Mouse (Mus musculus) neural tube, embryonic 15.5 days (tissue): ENCODE data around the gene Asxl1. TPM values are rescaled to one million over a fixed set of nuclear protein-coding genes. Genes with fewer than 3 reads are reported as not detected.
A peak's percentile ranks its signal among the peaks of the same experiment; 100 is the strongest.
"Not testable (repeated sequence)": the region's sequence is repeated elsewhere in the genome, so short reads cannot be mapped to it uniquely, and the experiment has no call there.

ENCODE experiments used
- ATAC-seq: fragments of 200-750 bp; cut with Nextera tagmentation; 2 replicates; pipeline ENCODE4 v1.8.0; 2017; ENCODE audit warnings: mild to moderate bottlenecking, moderate TSS enrichment, moderate library complexity; ENCODE audit not compliant: low FRiP score
- H3K27ac ChIP-seq: fragments of 300-500 bp; sonication (generic); replicated peaks from 2 replicates; pipeline ENCODE4 v1.5.1; 2015; ENCODE audit warnings: mild to moderate bottlenecking, inconsistent platforms
- H3K27me3 ChIP-seq: fragments of 300-500 bp; sonication (generic); replicated peaks from 2 replicates; pipeline ENCODE4 v1.6.1; 2015; ENCODE audit warnings: inconsistent platforms
- H3K36me3 ChIP-seq: fragments of 300-500 bp; sonication (generic); 2 replicates; pipeline ENCODE4 v1.6.1; 2015; ENCODE audit warnings: inconsistent platforms
- H3K4me1 ChIP-seq: fragments of 300-500 bp; sonication (generic); 2 replicates; pipeline ENCODE4 v1.6.1; 2015; ENCODE audit warnings: inconsistent platforms
- H3K4me2 ChIP-seq: fragments of 300-500 bp; sonication (generic); 2 replicates; pipeline ENCODE4 v1.6.1; 2015; ENCODE audit warnings: inconsistent platforms, mild to moderate bottlenecking, moderate library complexity
- H3K4me3 ChIP-seq: fragments of 300-500 bp; sonication (generic); replicated peaks from 2 replicates; pipeline ENCODE4 v1.5.1; 2015; ENCODE audit warnings: mild to moderate bottlenecking, inconsistent platforms
- H3K9ac ChIP-seq: fragments of 300-500 bp; sonication (generic); replicated peaks from 2 replicates; pipeline ENCODE4 v1.6.1; 2015; ENCODE audit warnings: mild to moderate bottlenecking, inconsistent platforms
- H3K9me3 ChIP-seq: fragments of 300-500 bp; sonication (generic); replicated peaks from 2 replicates; pipeline ENCODE4 v1.6.1; 2016; ENCODE audit warnings: inconsistent platforms
- WGBS: fragments of 180-500 bp; shearing (Covaris S2); methylation state at CpG from one replicate; pipeline ENCODE4 v1.1.7; 2015; ENCODE audit warnings: mixed read lengths; 5-methylcytosine and 5-hydroxymethylcytosine counted together
- polyA plus RNA-seq: library from polyadenylated mRNA; unstranded; fragments of >200 nt; fragmentation: Nextera tagmentation; extraction: Ambion mirVana; gene quantifications from 2 replicates; pipeline ENCODE4 v1.2.1, GENCODE M21; 2015

Asxl1 gene
- polyA plus RNA-seq, 1 experiment from 2014 or later = 10.6 TPM

GRCm38 (mm10) chr2:153346221-153347182 is 873 bp downstream of the Asxl1 start:
- Histone ChIP-seq H3K4me1 (peaks cover 45% of the 10 kb centered on the region), H3K27ac (peak overlapping the region; percentile 98), H3K9me3 (no peaks in the 10 kb centered on the region), H3K27me3 (no peaks in the 10 kb centered on the region), H3K4me3 (peak overlapping the region; percentile 86), H3K4me2 (peak overlapping the region; percentile 68), H3K36me3 (no peaks in the 10 kb centered on the region), H3K9ac (peak overlapping the region; percentile 93)
- 1% methylated on average over 28 of the region's 76 CpGs for WGBS
- ATAC-seq = peak; percentile 35

GRCm38 (mm10) chr2:153347183-153347781 is 1.7 kb downstream of the Asxl1 start:
- ATAC-seq = no peak
- peak overlapping the region; percentile 93 for H3K9ac ChIP-seq
- peaks cover 45% of the 10 kb centered on the region for H3K4me1 ChIP-seq
- WGBS = 10% methylated on average over 9 of the region's 9 CpGs
- H3K9me3 ChIP-seq = no peaks in the 10 kb centered on the region
- peak overlapping the region; percentile 86 for H3K4me3 ChIP-seq
- no peaks in the 10 kb centered on the region for H3K27me3 ChIP-seq
- peak overlapping the region; percentile 98 for H3K27ac ChIP-seq
- peak overlapping the region; percentile 68 for H3K4me2 ChIP-seq
- H3K36me3 ChIP-seq = no peaks in the 10 kb centered on the region

GRCm38 (mm10) chr2:153348100-153348831 is 2.6 kb downstream of the Asxl1 start:
- 62% methylated on average over 6 of the region's 6 CpGs for WGBS

GRCm38 (mm10) chr2:153350552-153351181 is 5.0 kb downstream of the Asxl1 start:
- Histone ChIP-seq H3K27ac (no peak overlapping the region), H3K9ac (no peak overlapping the region), H3K4me1 (peaks cover 40% of the 10 kb centered on the region), H3K4me3 (no peak overlapping the region), H3K36me3 (peaks cover 14% of the 10 kb centered on the region), H3K9me3 (no peaks in the 10 kb centered on the region), H3K27me3 (no peaks in the 10 kb centered on the region), H3K4me2 (no peak overlapping the region)
- WGBS = 44% methylated on average over 6 of the region's 6 CpGs
- ATAC-seq = no peak

More at GRCm38 (mm10) chr2:153348100-153348831, 2.6 kb downstream of the Asxl1 start:
- no peak overlapping the region for H3K27ac ChIP-seq
- ATAC-seq = no peak
- H3K9me3 ChIP-seq = no peaks in the 10 kb centered on the region
- H3K4me3 ChIP-seq = peak overlapping the region; percentile 21; the same call in 1 of the 2 replicates
- H3K4me1 ChIP-seq = peaks cover 45% of the 10 kb centered on the region
- 0 out of 2 replicates have a peak, but pooled peaks cover 3% of the 10 kb centered on the region for H3K36me3 ChIP-seq
- no peaks in the 10 kb centered on the region for H3K27me3 ChIP-seq
- H3K4me2 ChIP-seq = peak overlapping the region; percentile 68
- H3K9ac ChIP-seq = no peak overlapping the region

- whole genome bisulfite sequencing = 92% methylated on average over 2 of the region's 2 CpGs
- no peak for ATAC-seq
- Histone ChIP-seq H3K9me3 (no peaks in the 10 kb centered on the region), H3K4me1 (peaks cover 18% of the 10 kb centered on the region), H3K9ac (no peak overlapping the region), H3K36me3 (peaks cover 47% of the 10 kb centered on the region), H3K4me3 (no peak overlapping the region), H3K27me3 (no peaks in the 10 kb centered on the region), H3K4me2 (no peak overlapping the region), H3K27ac (no peak overlapping the region)
These were observed 9.0 kb downstream of the Asxl1 start for GRCm38 (mm10) chr2:153354648-153355047.

- H3K36me3 ChIP-seq = peaks cover 53% of the 10 kb centered on the region
- WGBS = 93% methylated on average over 4 of the region's 4 CpGs
- no peak overlapping the region for H3K27ac ChIP-seq
- no peak overlapping the region for H3K4me2 ChIP-seq
- H3K4me3 ChIP-seq = no peak overlapping the region
- ATAC-seq = no peak
- no peaks in the 10 kb centered on the region for H3K4me1 ChIP-seq
- H3K9me3 ChIP-seq = no peaks in the 10 kb centered on the region
- no peaks in the 10 kb centered on the region for H3K27me3 ChIP-seq
- no peak overlapping the region for H3K9ac ChIP-seq
These were observed 11.2 kb downstream of the Asxl1 start for GRCm38 (mm10) chr2:153356784-153357183.

GRCm38 (mm10) chr2:153361101-153361710 is 15.6 kb downstream of the Asxl1 start:
- H3K4me2 ChIP-seq = no peak overlapping the region
- no peaks in the 10 kb centered on the region for H3K27me3 ChIP-seq
- H3K4me1 ChIP-seq = no peaks in the 10 kb centered on the region
- no peak overlapping the region for H3K27ac ChIP-seq
- H3K4me3 ChIP-seq = no peak overlapping the region
- H3K9ac ChIP-seq = no peak overlapping the region
- H3K9me3 ChIP-seq = no peaks in the 10 kb centered on the region
- no peak for ATAC-seq
- 98% methylated on average over 1 of the region's 1 CpGs for WGBS
- H3K36me3 ChIP-seq = peaks cover 51% of the 10 kb centered on the region

- 94% methylated on average over 14 of the region's 14 CpGs for WGBS
- not testable (repeated sequence) for H3K4me1 ChIP-seq, H3K4me2 ChIP-seq, ATAC-seq, H3K4me3 ChIP-seq, H3K27me3 ChIP-seq, H3K9me3 ChIP-seq, H3K27ac ChIP-seq, H3K9ac ChIP-seq
- peaks cover 41% of the 10 kb centered on the region for H3K36me3 ChIP-seq
These were observed 18.9 kb downstream of the Asxl1 start for GRCm38 (mm10) chr2:153364531-153364930.

- Histone ChIP-seq H3K27me3 (no peaks in the 10 kb centered on the region), H3K9me3 (no peaks in the 10 kb centered on the region), H3K9ac (no peak overlapping the region), H3K36me3 (peaks cover 25% of the 10 kb centered on the region), H3K4me1 (0 out of 2 replicates have a peak, but pooled peaks cover 3% of the 10 kb centered on the region), H3K4me2 (no peak overlapping the region), H3K27ac (no peak overlapping the region), H3K4me3 (no peak overlapping the region)
- no peak for ATAC-seq
These were observed 25.2 kb downstream of the Asxl1 start for GRCm38 (mm10) chr2:153370871-153371270.

- no peaks in the 10 kb centered on the region for H3K9me3 ChIP-seq
- no peak overlapping the region for H3K9ac ChIP-seq
- no peak for ATAC-seq
- H3K27ac ChIP-seq = no peak overlapping the region
- no peaks in the 10 kb centered on the region; the same call in 1 of the 2 replicates for H3K36me3 ChIP-seq
- H3K4me2 ChIP-seq = no peak overlapping the region
- no peak overlapping the region for H3K4me3 ChIP-seq
- WGBS = 61% methylated on average over 2 of the region's 2 CpGs
- H3K27me3 ChIP-seq = no peaks in the 10 kb centered on the region
- 0 out of 2 replicates have a peak, but pooled peaks cover 3% of the 10 kb centered on the region for H3K4me1 ChIP-seq
These were observed 29.8 kb downstream of the Asxl1 start for GRCm38 (mm10) chr2:153375380-153375779.

- 93% methylated on average over 1 of the region's 1 CpGs for WGBS
- H3K9me3 ChIP-seq = no peaks in the 10 kb centered on the region
- no peak overlapping the region for H3K27ac ChIP-seq
- H3K4me3 ChIP-seq = no peak overlapping the region
- peaks cover 11% of the 10 kb centered on the region for H3K36me3 ChIP-seq
- no peak for ATAC-seq
- H3K9ac ChIP-seq = no peak overlapping the region
- no peaks in the 10 kb centered on the region for H3K27me3 ChIP-seq
- no peak overlapping the region for H3K4me2 ChIP-seq
- H3K4me1 ChIP-seq = no peaks in the 10 kb centered on the region
These were observed 34.9 kb downstream of the Asxl1 start for GRCm38 (mm10) chr2:153380479-153380878.
